Mouse (Mus musculus): ENCODE data around the gene Zfp704. TPM values are rescaled to one million over a fixed set of nuclear protein-coding genes. Genes with fewer than 3 reads are reported as not detected.

The Zfp704 gene
- 0.68 and 1.8 TPM in 2 replicates for polyA plus RNA-seq (2012; rRNA removed; ENCODE audit: low replicate concordance)

GRCm38 (mm10) chr3:9609581-9610341 is at the start of gene Zfp704:
Zfp704 (minus strand) TSS chr3:9610085.

Data from duodenum, adult 2 months (tissue).